In the genomic region with DNA sequence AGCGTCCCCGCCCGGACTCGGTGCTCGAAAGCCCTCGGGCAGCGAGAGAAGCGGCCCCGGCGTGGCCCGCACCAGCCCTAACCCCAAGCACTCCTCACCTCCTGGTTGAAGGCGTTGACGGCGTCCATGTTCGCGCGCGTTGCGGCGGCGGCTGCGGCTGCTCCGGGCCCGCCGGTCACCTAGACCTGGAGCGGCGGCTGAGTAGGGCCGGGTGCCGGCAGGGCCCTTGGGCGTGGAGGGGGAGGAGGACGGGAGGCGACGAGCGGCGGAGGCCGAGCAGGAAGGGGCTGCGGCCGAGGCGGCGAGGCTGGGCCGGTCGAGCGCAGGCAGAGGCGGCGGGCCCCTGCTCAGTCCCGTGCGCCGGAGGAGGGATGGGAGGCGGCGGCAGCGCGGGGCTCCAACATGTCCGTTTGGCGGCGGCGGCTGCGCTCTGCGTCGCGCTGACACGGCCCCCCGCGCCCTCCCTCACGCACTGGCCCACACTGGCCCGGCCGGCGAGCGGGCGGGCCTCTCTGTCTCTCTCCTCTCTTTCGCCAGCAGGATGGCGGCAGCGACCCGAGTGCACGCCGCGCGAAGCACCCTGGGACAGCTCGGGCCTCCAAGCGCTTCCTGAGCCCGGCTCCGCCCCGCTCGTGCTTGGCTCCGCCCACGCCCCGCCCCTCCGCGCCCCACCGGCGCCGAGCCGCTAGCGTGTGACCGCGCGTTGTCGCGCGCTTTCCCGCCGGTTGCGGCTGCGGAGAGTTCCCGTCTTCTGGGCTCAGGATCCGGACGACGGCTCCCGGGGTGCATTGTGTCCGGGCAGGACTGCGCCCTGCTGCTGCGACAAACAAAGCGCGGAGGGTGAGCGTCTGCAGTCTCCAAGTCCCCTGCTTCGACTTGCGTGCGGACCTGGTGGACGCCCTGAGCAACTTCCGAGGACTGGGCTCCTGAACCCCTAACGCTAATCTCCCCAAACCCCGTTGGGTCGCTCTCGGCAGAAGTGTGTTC, we compare ENCODE assay signal across 8 mouse cellular contexts. TPM values are rescaled to one million over a fixed set of nuclear protein-coding genes. Genes with fewer than 3 reads are reported as not detected.
DNase-seq lines count a peak whose midpoint lies in the region; ATAC-seq and TF ChIP-seq lines count a peak whose summit lies in the region.

A gene (minus strand): TSS at position 599 of the 987 bp plus-strand sequence.

- no peaks in the 10 kb centered on the region for H3K36me3 ChIP-seq in embryonic facial prominence, embryonic 14.5 days (ENCODE audit: control insufficient read depth, insufficient read depth, low read length)
- H3K36me3 ChIP-seq in limb, embryonic 14.5 days (ENCODE audit: control insufficient read depth, insufficient read depth, low read length) = no peaks in the 10 kb centered on the region
- no peaks in the 10 kb centered on the region for H3K36me3 ChIP-seq in midbrain, postnatal 0 days (ENCODE audit: insufficient read depth, low read length)

- ATAC-seq in embryonic facial prominence, embryonic 14.5 days (ENCODE audit: low read depth) = peak; percentile 98
- peak; percentile 96 for ATAC-seq in limb, embryonic 14.5 days (ENCODE audit: low FRiP score, low read depth)
- peak; percentile 97 for ATAC-seq in midbrain, postnatal 0 days (ENCODE audit: low FRiP score)

- no peaks in the 10 kb centered on the region for H3K9me3 ChIP-seq in embryonic facial prominence, embryonic 14.5 days (ENCODE audit: control insufficient read depth, low read length)
- no peaks in the 10 kb centered on the region for H3K9me3 ChIP-seq in limb, embryonic 14.5 days (ENCODE audit: control insufficient read depth, low read length)
- no peaks in the 10 kb centered on the region for H3K9me3 ChIP-seq in midbrain, postnatal 0 days (ENCODE audit: low read length)

- peak within 1 kb of the TSS; percentile 100 for H3K4me3 ChIP-seq in embryonic facial prominence, embryonic 14.5 days (ENCODE audit: low read depth, low read length)
- H3K4me3 ChIP-seq in limb, embryonic 14.5 days (replicated peaks; ENCODE audit: low read length) = peak within 1 kb of the TSS; percentile 100
- peak within 1 kb of the TSS; percentile 100 for H3K4me3 ChIP-seq in midbrain, postnatal 0 days (ENCODE audit: low read depth, low read length)

- peak within 1 kb of the TSS; percentile 86 for H3K4me2 ChIP-seq in embryonic facial prominence, embryonic 14.5 days (ENCODE audit: low read depth, low read length)
- H3K4me2 ChIP-seq in limb, embryonic 14.5 days (replicated peaks; ENCODE audit: low read depth, low read length, severe bottlenecking) = peak within 1 kb of the TSS; percentile 92
- H3K4me2 ChIP-seq in midbrain, postnatal 0 days (ENCODE audit: low read depth, low read length, poor library complexity, severe bottlenecking) = peak within 1 kb of the TSS; percentile 94

- no peak; the same call in none of the 2 replicates for TF ChIP-seq CTCF in midbrain, postnatal 0 days (IDR thresholded peaks at IDR 0.05)

- TF ChIP-seq POLR2A in limb, embryonic 14.5 days (IDR thresholded peaks at IDR 0.05; ENCODE audit: borderline replicate concordance, extremely low read depth, insufficient read depth, insufficient read length) = peak; percentile 83; the same call in 1 of the 2 replicates

- peak; percentile 88 for DNase-seq in 3T3-L1 (ENCODE audit: low read depth, low spot score)
- DNase-seq in adrenal gland, postnatal 4 days (ENCODE audit: low spot score in 2 of 2) = peak; percentile 92 to 96
- peak; percentile 97 for DNase-seq in embryonic facial prominence, embryonic 14.5 days (ENCODE audit: low spot score)
- DNase-seq in heart, adult 8-10 months (ENCODE audit: low spot score) = peak; percentile 93
- DNase-seq in kidney, adult 9 months = peak; percentile 96
- DNase-seq in limb, embryonic 14.5 days (ENCODE audit: low spot score) = peak; percentile 92
- peak; percentile 97 for DNase-seq in midbrain, postnatal 0 days (ENCODE audit: low spot score)
- peak; percentile 94 to 96 for DNase-seq in spleen, postnatal 14 days (ENCODE audit: low spot score in 2 of 2)

- peaks cover 25% of the 10 kb centered on the region for H3K4me1 ChIP-seq in embryonic facial prominence, embryonic 14.5 days (ENCODE audit: control insufficient read depth, insufficient read depth, low read length)
- H3K4me1 ChIP-seq in limb, embryonic 14.5 days (ENCODE audit: control insufficient read depth, insufficient read depth, low read length) = peaks cover 19% of the 10 kb centered on the region
- H3K4me1 ChIP-seq in midbrain, postnatal 0 days (ENCODE audit: insufficient read depth, low read length) = no peaks in the 10 kb centered on the region; the same call in 1 of the 2 replicates

- H3K27me3 ChIP-seq in embryonic facial prominence, embryonic 14.5 days (replicated peaks; ENCODE audit: control insufficient read depth, insufficient read depth, low read length) = no peaks in the 10 kb centered on the region
- no peaks in the 10 kb centered on the region for H3K27me3 ChIP-seq in limb, embryonic 14.5 days (ENCODE audit: control insufficient read depth, insufficient read depth, low read length)
- no peaks in the 10 kb centered on the region for H3K27me3 ChIP-seq in midbrain, postnatal 0 days (ENCODE audit: insufficient read depth, low read length)

- under 1% methylated on average over 37 of the region's 123 CpGs for WGBS in embryonic facial prominence, embryonic 14.5 days
- under 1% methylated on average over 66 of the region's 123 CpGs for WGBS in limb, embryonic 14.5 days
- under 1% methylated on average over 54 of the region's 123 CpGs for WGBS in midbrain, postnatal 0 days

- peak within 1 kb of the TSS; percentile 97 for H3K9ac ChIP-seq in embryonic facial prominence, embryonic 14.5 days (ENCODE audit: low read depth, low read length)
- H3K9ac ChIP-seq in limb, embryonic 14.5 days (ENCODE audit: low read depth, low read length, severe bottlenecking) = peak within 1 kb of the TSS; percentile 95
- H3K9ac ChIP-seq in midbrain, postnatal 0 days (replicated peaks; ENCODE audit: low read length, poor library complexity, severe bottlenecking) = peak within 1 kb of the TSS; percentile 90

- H3K27ac ChIP-seq in embryonic facial prominence, embryonic 14.5 days (replicated peaks; ENCODE audit: low read depth, low read length) = peak within 1 kb of the TSS; percentile 93
- H3K27ac ChIP-seq in limb, embryonic 14.5 days (replicated peaks; ENCODE audit: low read depth, low read length) = peak within 1 kb of the TSS; percentile 91
- peak within 1 kb of the TSS; percentile 85 for H3K27ac ChIP-seq in midbrain, postnatal 0 days (ENCODE audit: low read depth, low read length)

RNA-seq across cellular contexts. Expression of the gene that starts here (rescaled TPM):
- total RNA-seq in adrenal gland, postnatal 4 days (2021) = 10 to 100 TPM; 57.1 to 68.3 TPM
- polyA plus RNA-seq in embryonic facial prominence, embryonic 14.5 days (2014; fragmentation: Nextera tagmentation; extraction: Ambion mirVana) = 23.6 and 25.4 TPM in 2 replicates
- 10 to 100 TPM; 19.3 to 23.8 (median 20.7) TPM for total RNA-seq in heart, adult 8-10 months (2022)
- polyA plus RNA-seq in limb, embryonic 14.5 days (2012; rRNA removed) = 64.3 and 78.5 TPM in 2 replicates
- 24.8 and 31.9 TPM in 2 replicates for polyA plus RNA-seq in limb, embryonic 14.5 days (2014; fragmentation: Nextera tagmentation; extraction: Ambion mirVana)
- total RNA-seq in midbrain, postnatal 0 days (2014; rRNA removed) = 10.7 and 25.5 TPM in 2 replicates
- 16.9 and 17.9 TPM in 2 replicates for polyA plus RNA-seq in midbrain, postnatal 0 days (2015; fragmentation: Nextera tagmentation; extraction: Ambion mirVana)

Comparison
In these comparisons a context has a peak if more than half of its experiments do, and no peak if none do; other contexts are left out.
1. Peak in every context shown above with its lines: DNase-seq, ATAC-seq, H3K4me3 ChIP-seq and H3K27ac ChIP-seq.